Mouse (Mus musculus): ENCODE measurements around the gene Espn.

The Espn gene

GRCm38 (mm10) chr4:152178344-152178864 lies 26.2 kb upstream of the Espn start:
- DNase-seq = peak; percentile 75 to 78

GRCm38 (mm10) chr4:152177537-152178343 lies 25.6 kb upstream of the Espn start, which contains the start of gene Acot7:
TSS of gene Acot7 (plus strand) at chr4:152178134.
- peak; percentile 97 to 99 for DNase-seq

GRCm38 (mm10) chr4:152177174-152177536 lies 25.0 kb upstream of the Espn start:
- DNase-seq = no peak

- no peak for DNase-seq
Measured at GRCm38 (mm10) chr4:152176638-152177037, 24.5 kb upstream of the Espn start.

- DNase-seq = no peak
Measured at GRCm38 (mm10) chr4:152173956-152174355, 21.8 kb upstream of the Espn start.

- peak; percentile 89 to 92 for DNase-seq
Measured at GRCm38 (mm10) chr4:152173041-152173440, 20.9 kb upstream of the Espn start.

GRCm38 (mm10) chr4:152171543-152171942 lies 19.4 kb upstream of the Espn start:
- no peak for DNase-seq

- no peak for DNase-seq
Measured at GRCm38 (mm10) chr4:152170286-152170685, 18.1 kb upstream of the Espn start.

GRCm38 (mm10) chr4:152169103-152169502 lies 16.9 kb upstream of the Espn start:
- DNase-seq = no peak

- DNase-seq = peak; percentile 42 to 44
Measured at GRCm38 (mm10) chr4:152168052-152168451, 15.9 kb upstream of the Espn start.

GRCm38 (mm10) chr4:152165036-152165931 lies 13.1 kb upstream of the Espn start:
- DNase-seq = peak; percentile 88 to 93

GRCm38 (mm10) chr4:152162748-152163147 lies 10.6 kb upstream of the Espn start:
- no peak for DNase-seq

GRCm38 (mm10) chr4:152161601-152162000 lies 9.4 kb upstream of the Espn start:
- DNase-seq = no peak

GRCm38 (mm10) chr4:152160748-152161147 lies 8.6 kb upstream of the Espn start:
- DNase-seq = no peak

GRCm38 (mm10) chr4:152159285-152159678 lies 7.1 kb upstream of the Espn start:
- DNase-seq = no peak

- peak in 1 of 2 experiments; percentile 60 for DNase-seq
Measured at GRCm38 (mm10) chr4:152158585-152159284, 6.6 kb upstream of the Espn start, which contains the start of gene Hes2. TSS of gene Hes2 (plus strand) at chr4:152158867.

GRCm38 (mm10) chr4:152157779-152158584 lies 5.8 kb upstream of the Espn start:
- peak; percentile 67 to 77 for DNase-seq

GRCm38 (mm10) chr4:152155019-152155418 lies 2.8 kb upstream of the Espn start:
- no peak for DNase-seq

GRCm38 (mm10) chr4:152153771-152154177 lies 1.6 kb upstream of the Espn start:
- peak; percentile 87 to 91 for DNase-seq

- no peak for DNase-seq
Measured at GRCm38 (mm10) chr4:152151451-152151965, 663 bp downstream of the Espn start.

GRCm38 (mm10) chr4:152150546-152150945 lies 1.6 kb downstream of the Espn start:
- no peak for DNase-seq
